Mouse (Mus musculus) cerebral cortex, adult 2 months (tissue): ENCODE data around the gene Gan.

Experiments
- WGBS: fragments of 180-500 bp; shearing (Covaris S2); methylation state at CpG from one replicate; pipeline ENCODE4 v1.1.7; 2018; 5-methylcytosine and 5-hydroxymethylcytosine counted together

Gan gene

DNA sequence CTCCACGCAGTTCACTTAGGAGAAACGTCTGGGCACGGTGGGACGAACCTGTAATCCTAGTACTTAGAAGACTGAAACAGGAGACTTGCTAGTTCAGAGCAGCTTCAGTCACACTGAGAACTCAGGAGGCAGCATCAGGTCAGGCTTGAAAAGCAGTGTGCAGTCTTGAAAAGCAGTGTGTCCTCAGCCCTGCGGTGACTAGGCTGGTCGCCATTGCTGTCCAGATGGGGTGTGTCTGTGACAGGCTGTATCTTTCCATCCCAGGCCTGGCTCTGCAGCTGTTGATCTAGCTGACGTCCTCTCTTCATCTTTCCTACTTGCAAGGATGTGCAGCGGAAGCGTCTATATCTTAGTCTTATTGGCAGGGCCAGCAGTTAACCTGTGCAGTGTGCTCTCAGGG is 42.9 kb downstream of the Gan start:
- 96% methylated on average over 9 of the region's 9 CpGs for WGBS

DNA sequence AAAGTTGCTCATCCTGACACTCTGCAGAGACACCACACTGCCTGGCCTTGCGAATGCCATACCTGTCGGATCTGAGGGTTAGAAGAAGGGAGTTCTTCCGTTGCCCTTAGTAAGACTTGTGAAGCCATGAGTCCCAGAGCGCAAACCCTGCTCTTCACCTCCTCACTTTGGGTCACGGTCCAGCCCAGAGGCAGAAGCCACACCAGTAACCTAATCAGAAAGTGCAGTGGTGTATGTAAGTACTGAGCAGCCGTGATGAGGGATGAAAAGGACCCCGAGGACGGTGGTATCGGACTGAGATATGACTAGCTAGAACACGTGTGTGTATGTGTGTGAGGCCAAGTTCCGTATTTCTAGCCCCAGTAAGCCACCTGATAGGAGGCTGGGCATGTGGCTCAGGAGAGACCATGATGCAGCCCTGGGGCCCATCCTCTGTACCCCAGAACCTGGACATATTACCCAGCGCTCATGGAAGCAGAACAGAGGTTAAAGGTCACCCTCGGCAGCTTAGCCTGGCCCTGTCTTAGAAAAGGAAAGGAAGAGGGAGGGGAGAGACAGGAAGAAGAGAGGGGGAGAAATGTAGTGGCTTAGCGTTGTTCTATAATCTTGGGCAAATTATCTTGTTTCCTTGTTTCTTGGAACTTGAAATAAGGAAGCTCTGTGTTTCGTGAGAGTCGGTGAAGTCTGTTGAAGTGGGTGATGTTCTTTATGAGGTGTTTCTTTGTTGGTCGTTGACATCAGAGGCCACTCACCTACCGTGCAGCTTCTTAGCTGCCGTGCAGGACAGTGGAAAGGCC is 43.5 kb downstream of the Gan start:
- 91% methylated on average over 19 of the region's 19 CpGs for WGBS

DNA sequence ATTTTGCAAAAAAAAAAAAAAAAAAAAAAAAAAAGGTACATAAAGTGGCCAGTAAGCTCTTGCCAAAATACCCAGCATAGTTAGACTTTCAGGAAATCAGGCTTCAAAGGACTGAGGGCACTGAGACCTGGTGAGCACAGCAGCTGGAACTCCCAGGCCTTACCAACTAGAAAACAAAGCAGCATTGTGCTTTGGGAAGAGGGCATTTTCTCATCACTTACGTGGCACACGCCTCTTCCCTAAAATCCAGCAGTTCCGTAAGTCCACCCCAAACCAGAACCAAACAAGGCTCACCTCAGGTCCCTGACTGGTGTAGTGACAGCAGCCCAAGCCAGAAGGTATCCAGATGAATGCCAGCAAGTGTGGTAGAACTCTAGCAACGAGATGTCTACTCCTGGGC is 45.1 kb downstream of the Gan start:
- WGBS, result 84% methylated on average over 4 of the region's 4 CpGs

DNA sequence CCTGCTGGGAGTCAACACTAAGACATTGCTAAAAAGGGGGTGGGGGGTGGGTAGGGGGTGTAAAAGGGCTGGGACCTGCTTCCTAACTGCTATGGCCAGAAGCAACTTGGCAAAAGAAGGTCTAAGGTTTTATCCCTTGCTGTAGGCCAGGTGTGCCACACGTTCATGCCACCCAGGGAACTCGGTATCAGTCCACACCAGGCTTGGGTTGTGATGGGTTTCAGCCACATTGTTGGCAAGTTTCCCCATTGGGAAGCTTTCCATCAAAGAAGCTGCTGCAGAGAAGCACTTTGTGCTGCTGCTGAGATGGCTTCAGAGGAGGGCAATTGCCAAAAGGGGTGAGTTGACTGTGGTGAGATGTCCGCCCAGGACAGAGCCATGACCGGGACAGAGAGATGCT is 47.9 kb downstream of the Gan start:
- whole genome bisulfite sequencing, result 69% methylated on average over 4 of the region's 4 CpGs

DNA sequence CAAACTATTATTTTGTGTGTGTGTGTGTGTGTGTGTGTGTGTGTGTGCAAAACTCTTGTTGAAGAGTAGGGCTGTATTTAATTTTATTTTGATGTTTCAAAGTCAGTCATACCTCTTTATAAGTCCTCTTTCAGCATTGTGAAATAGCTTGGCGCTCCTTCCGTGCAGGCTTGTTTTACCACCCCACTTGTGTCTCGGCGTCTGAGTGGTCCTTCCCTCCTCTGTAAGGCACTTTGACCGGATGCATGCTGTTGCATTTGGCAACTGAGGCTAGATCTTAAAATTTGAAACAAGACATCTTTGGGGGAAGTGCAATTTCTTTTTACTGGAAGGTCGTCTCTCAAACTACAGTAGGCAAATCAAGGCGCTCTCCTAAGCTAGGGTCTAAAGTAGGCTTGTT is 48.7 kb downstream of the Gan start:
- 98% methylated on average over 7 of the region's 7 CpGs for WGBS

DNA sequence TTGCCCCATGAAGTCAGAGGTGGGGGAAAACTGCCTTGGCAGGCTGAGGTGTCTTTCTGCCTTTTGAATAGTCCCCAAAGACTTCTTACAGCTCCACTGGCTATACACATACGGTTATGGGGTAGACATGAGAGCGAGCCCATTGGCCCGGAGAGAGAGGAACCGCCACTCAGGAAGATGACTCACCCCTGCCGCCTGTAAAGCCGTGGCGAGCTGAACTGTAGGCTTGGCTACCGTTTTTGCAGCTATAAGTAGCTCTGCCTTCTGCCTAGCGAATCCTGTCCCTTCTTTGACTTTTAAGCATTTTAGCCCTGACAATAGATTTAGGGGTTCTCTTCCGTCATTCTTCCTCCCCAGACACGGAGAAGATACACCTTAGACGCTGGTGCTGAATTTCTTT is 51.2 kb downstream of the Gan start:
- 68% methylated on average over 12 of the region's 12 CpGs for WGBS

DNA sequence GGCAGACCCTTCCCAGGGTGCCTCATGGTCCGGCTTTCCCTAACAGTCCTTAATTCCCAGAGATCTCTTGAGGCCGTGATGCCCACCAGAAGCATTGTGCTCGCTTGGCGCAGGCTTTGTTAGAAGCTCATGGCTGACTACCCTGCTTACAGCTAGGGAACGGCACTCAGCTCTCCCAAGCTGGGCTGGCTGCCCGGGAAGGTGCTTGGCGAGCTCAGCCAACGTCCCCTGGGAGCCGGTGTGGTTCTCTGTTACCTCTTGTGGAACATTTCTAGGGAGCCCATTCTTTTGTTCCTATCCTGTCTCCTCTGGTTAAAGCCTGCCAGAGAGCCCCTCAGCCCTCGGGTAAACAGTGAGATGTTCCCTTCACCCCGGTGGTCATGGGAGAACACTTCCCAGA is 54.2 kb downstream of the Gan start:
- 76% methylated on average over 11 of the region's 11 CpGs for WGBS

DNA sequence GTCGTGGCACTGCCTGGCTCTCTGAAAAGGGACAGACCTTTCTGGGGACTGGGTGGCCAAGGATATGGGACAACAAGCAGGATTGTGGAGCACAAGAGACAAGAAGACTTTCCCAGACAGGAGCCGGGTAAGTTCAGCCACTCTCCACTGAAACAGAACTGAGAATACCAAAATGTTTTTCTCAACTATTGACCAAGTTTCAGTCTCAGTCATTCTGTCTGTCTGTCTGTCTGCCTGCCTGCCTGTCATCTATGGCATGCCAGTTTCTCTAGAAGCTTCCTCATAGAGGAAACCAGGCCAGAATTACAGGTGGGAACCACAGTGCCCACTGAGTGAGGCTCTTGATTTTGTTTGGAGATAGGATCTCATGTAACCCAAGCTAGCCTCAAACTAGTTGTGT is 59.8 kb downstream of the Gan start:
- WGBS, result 96% methylated on average over 2 of the region's 2 CpGs

DNA sequence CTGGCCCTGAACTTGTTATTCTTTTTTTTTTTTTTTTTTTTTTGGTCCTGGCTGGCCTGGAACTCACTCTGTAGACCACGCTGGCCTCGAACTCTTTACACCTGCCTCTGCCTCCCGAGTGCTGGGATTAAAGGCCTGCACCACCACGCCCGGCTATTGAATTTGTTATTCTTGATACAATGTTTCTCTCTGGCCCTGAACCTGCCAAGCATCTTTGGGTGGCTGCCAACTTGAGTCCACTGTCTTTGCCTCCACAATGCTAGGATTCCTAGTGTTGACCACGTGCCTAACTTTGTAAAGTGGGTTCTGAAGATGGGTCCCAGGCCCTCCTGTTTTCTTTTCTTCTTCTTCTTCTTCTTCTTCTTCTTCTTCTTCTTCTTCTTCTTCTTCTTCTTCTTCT is 64.5 kb downstream of the Gan start:
- WGBS, result 65% methylated on average over 6 of the region's 6 CpGs

DNA sequence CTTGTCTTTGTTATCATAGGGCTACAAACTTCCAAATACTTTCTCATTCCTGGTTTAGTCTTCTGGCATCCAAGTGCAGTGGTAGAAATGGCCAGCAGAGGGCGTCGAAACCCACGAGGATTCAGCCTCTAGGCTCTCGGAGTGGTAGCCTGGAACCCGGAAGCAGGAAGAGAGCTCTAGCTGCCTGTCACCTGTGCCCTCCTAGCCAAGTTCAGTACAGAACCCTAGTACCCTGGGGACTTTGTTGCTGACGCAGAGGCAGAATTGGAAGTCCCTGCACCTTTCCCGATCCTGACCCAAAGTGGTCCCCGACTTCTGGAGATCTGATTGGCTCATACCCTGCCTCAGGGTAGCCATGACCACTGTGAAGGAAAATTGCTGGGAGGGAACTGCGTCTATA is 66.7 kb downstream of the Gan start:
- WGBS, result 15% methylated on average over 9 of the region's 9 CpGs

DNA sequence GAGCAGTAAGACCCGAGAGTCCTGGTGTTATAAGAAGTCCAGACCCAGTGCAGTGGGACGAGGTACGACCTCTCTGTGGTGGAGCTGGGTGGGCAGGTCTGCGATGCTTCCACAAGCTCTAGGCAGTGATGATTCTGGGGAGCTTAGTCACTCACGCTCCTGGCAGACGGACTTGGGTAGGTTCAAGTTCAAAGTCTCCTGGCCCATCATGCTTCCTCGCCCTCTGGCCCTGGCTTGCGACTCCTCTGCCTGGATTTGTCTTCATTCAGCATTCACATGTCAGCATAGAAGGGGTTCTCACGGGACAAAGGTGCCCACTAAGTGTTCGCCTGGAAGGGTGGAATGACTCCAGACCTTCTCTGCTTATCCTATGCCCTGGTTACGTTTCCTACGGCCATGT is 68.4 kb downstream of the Gan start:
- WGBS, result 95% methylated on average over 12 of the region's 12 CpGs

DNA sequence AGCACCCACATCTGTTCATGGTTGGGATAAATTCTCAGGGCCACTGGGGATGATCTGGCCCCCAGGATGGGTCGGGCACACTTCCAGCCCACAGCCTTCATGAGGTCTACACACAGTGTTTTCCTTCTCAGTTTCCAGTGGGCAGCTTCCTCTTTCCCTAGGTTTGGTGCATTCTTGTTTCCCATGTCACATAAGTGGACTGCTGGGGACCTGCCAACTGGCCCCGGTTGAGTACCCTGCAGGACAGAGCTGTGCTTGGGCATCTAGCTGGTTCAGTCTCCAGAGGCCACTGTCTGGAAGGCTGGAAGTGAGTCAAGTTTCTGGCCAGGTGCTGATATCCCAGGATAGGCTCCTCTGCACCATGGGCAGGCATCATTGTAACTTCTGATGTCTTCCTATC is 69.4 kb downstream of the Gan start:
- WGBS, result 83% methylated on average over 2 of the region's 2 CpGs

DNA sequence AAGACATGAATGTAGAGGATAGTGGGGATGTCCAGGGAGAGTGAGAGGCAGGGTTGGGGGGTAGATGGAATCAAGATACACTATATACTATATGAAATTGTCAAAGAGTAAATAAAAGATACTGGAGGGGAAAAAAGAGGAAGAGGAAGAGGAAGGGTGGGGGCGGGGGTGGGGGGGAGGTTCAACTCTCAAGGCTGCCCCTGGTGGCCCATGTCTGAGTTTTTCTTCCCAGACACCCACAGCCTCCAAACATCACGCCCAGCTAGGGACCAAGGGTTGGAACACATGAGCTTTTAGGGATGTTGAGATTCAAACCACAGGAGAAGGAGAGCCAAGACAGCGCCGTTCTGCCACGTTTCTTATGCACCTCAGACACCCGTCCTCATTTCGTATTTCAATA is 75.3 kb downstream of the Gan start:
- 93% methylated on average over 7 of the region's 7 CpGs for WGBS

DNA sequence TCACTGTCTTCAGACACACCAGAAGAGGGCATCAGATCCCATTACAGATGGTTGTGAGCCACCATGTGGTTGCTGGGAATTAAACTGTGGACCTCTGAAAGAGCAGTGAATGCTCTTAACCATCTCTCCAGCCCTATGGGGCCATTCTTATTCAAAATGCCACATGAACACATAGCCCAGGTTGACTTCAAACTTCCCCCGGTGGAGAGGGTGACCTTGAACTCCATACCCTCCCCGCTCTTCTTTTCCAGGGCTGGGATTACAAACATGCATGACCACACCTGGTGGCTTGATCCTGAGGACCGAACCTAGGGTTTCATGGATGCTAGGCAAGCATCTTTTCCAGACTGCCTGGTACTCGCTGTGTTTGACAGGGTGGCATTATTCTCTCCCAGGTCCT is 78.6 kb downstream of the Gan start:
- WGBS, result 97% methylated on average over 4 of the region's 4 CpGs

DNA sequence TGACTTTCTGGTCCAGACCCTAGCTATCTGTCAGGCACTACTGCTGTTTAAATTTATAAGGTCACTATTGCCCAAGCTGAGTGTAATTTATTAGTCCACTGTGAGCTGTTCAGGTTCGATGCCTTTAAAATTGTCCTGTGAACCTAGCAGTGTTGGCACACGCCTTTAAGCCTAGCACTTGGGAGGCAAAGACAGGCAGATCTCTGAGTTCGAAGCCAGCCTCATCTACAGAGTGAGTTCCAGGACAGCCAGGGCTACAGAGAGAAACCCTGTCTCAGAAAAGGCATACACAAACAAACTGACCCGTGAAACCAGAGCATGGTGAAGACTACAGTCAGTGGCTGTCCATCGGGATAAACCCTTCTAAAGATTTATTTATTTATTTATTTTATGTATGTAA is 82.4 kb downstream of the Gan start:
- 93% methylated on average over 5 of the region's 5 CpGs for WGBS

DNA sequence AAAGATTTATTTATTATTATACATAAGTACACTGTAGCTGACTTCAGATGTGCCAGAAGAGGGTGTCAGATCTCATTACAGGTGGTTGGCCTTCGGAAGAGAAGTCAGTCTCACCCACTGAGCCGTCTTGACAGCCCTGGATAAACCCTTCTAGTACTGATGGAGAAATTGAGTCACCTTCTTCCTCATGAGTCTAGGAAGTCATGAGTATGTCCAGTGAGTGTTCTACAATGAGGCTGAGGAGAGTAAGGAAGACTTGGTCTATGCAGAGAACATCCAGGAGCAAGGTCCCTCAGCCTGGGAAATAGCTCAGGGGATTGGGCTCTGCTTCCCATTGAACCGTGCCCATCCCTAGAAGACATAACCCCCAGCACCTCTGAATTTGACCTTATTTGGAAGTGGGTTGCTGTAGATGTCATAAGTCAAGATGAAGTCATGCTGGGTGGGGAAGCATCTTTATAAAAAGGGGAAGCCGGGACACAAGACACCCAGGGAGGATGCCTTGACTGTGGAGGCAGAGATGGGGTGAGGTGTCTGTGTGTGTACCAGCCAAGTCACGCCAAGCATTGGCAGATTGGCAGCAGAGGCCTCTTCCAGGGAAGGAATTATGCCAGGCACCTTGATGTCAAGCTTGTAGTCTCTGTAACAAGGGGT is 83.0 kb downstream of the Gan start:
- 84% methylated on average over 5 of the region's 5 CpGs for WGBS

DNA sequence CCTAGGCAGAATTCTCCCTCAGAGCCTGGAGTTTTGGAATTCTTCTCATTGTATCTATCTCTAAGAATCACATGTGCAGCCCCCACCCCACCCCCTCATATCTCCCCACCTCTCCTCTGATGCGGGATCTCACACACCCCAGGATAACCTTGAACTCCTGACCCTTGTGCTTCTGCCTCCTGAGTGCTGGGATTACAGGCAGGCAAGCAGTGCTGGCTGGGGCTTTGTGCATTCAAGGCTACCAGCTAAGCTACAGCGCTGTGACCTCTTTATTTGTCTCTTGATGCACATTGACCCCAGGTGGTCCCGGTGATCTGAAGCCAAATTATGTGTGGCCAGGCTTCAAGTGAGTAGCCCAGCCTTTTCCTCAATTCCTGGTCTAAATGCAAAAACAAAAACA is 83.9 kb downstream of the Gan start:
- WGBS, result 60% methylated on average over 3 of the region's 3 CpGs

DNA sequence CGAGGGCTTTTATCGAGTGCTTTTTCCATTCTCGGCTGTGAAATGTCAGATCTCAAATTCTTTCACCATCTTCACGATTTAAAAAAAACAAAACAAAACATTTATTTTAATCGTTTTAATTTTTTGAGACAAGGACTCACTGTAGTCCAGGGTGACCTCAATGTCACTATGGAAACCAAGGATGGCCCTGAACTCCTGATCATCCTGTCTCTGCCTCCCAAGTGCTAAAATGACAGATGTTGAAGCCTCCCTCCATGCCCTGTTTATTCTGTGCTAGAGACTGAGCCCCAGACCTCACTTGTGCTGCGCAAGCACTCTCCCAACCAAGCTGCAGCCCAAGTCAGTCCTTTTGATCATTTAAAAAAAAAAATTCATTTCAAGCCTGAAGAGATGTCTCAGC is 84.4 kb downstream of the Gan start:
- WGBS, result 77% methylated on average over 6 of the region's 6 CpGs

DNA sequence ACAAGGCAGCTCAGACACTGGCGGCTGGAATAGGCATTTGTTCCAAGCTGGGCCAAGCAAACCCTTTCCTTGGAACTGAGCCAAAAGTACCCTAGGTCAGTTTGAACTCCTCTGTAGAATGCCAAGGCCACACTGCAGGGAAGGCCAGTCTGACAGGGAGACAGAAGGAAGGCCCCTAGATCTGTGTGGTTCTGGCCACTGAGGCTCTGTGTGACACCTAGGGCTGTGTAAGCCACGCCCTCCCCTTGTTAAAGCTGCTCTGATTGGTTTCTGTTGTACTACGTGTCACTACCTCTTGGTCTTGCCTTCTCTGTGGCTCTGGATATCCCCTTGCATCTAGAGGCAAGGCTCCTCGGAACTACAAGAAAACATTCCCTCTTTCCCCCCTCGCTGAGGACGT is 86.7 kb downstream of the Gan start:
- 81% methylated on average over 6 of the region's 6 CpGs for WGBS

DNA sequence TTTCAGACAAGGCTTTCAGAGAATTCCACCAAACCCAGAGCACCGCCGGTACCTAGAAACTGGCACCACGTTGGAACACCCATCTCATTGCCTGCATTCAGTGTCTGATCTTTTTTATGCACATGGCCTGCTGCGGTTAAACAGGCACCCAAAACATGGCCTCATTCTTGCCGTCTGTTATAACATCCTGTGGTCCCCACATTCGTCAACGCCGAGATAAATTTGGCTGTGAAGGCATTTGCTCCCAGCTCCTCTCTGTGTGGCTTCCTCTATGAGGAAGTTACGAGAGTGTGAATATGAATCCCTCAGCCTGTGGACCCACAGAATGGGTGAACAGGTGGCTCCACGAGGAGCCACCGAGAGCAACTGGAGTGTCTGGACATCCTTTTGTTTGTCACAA is 90.4 kb downstream of the Gan start:
- 68% methylated on average over 11 of the region's 11 CpGs for WGBS

DNA sequence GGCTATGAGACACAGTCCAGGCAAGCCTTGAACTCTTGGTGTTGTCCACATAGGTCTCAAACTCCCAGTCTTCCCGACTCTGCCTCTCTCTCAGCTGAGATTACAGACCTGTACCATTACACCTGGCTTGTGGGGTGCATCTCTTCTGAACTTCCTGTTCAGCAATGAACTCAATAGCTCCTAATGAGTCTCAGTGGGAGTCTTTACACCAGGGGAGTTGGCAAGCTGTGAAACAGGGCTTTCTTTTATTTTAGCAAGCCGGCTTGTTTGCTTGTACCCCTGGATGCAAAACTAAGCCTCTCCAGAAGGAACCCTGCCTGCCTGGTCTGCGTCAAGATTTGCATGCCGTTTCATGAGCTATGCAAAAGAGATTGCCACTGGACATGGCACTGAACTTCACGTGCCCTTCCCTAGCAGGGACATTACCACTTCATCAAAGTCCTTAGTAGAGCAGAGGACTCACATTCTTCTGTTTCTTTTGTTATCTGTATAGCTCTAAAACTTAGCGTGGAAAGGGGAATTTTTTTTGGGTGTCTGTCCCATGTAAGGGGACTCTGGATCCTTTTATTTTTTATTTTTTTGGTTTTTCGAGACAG is 93.2 kb downstream of the Gan start:
- WGBS, result 61% methylated on average over 7 of the region's 7 CpGs

DNA sequence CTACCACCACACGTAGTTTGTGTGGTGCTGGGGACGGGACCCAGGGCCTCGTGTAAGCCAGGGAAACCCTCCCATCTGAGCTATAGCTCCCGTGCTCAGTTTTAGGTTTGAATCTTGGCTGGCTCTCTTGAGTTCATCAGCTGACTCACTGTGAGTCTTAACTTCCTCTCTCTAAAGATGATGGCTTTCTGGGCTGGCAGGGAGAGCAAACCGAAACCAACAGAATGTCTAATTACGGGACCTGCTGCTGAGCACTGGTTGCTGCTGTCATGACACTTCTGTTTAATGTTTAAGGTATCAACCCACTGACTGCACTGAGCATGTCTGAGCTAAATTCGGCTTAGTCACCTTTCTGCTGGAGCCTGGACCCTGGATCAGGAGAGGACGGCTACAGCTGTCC is 94.7 kb downstream of the Gan start:
- 85% methylated on average over 8 of the region's 8 CpGs for WGBS
